Mouse (Mus musculus) embryonic facial prominence, embryonic 15.5 days (tissue): ENCODE measurements at regions not wholly inside any gene's neighbourhood (a gene's known extent, or its start where the extent isn't known, plus 50 kb on each side); places are given as distances from the start of the nearest gene placed in this dataset.

Source experiments
- ATAC-seq: fragments of 200-750 bp; cut with Nextera tagmentation; 2 replicates; pipeline ENCODE4 v1.8.0; 2017; ENCODE audit warnings: low read depth, moderate TSS enrichment; ENCODE audit not compliant: insufficient number of reproducible peaks, low FRiP score, low TSS enrichment
- H3K27ac ChIP-seq: fragments of 300-500 bp; sonication (generic); replicated peaks from 2 replicates; pipeline ENCODE4 v1.5.1; 2015; ENCODE audit warnings: mild to moderate bottlenecking, inconsistent platforms
- H3K27me3 ChIP-seq: fragments of 300-500 bp; sonication (generic); 2 replicates; pipeline ENCODE4 v1.6.1; 2015; ENCODE audit warnings: inconsistent platforms
- H3K36me3 ChIP-seq: fragments of 300-500 bp; sonication (generic); 2 replicates; pipeline ENCODE4 v1.6.1; 2015; ENCODE audit warnings: mild to moderate bottlenecking, inconsistent platforms
- H3K4me1 ChIP-seq: fragments of 300-500 bp; sonication (generic); 2 replicates; pipeline ENCODE4 v1.6.1; 2015; ENCODE audit warnings: inconsistent platforms
- H3K4me2 ChIP-seq: fragments of 300-500 bp; sonication (generic); replicated peaks from 2 replicates; pipeline ENCODE4 v1.6.1; 2015; ENCODE audit warnings: mild to moderate bottlenecking, inconsistent platforms
- H3K4me3 ChIP-seq: fragments of 300-500 bp; sonication (generic); replicated peaks from 2 replicates; pipeline ENCODE4 v1.5.1; 2015; ENCODE audit warnings: mild to moderate bottlenecking, inconsistent platforms
- H3K9ac ChIP-seq: fragments of 300-500 bp; sonication (generic); 2 replicates; pipeline ENCODE4 v1.6.1; 2015; ENCODE audit warnings: inconsistent platforms
- H3K9me3 ChIP-seq: fragments of 300-500 bp; sonication (generic); replicated peaks from 2 replicates; pipeline ENCODE4 v1.6.1; 2016; ENCODE audit warnings: inconsistent platforms
- WGBS: fragments of 180-500 bp; shearing (Covaris S2); methylation state at CpG from one replicate; pipeline ENCODE4 v1.1.7; 2015; 5-methylcytosine and 5-hydroxymethylcytosine counted together

DNA sequence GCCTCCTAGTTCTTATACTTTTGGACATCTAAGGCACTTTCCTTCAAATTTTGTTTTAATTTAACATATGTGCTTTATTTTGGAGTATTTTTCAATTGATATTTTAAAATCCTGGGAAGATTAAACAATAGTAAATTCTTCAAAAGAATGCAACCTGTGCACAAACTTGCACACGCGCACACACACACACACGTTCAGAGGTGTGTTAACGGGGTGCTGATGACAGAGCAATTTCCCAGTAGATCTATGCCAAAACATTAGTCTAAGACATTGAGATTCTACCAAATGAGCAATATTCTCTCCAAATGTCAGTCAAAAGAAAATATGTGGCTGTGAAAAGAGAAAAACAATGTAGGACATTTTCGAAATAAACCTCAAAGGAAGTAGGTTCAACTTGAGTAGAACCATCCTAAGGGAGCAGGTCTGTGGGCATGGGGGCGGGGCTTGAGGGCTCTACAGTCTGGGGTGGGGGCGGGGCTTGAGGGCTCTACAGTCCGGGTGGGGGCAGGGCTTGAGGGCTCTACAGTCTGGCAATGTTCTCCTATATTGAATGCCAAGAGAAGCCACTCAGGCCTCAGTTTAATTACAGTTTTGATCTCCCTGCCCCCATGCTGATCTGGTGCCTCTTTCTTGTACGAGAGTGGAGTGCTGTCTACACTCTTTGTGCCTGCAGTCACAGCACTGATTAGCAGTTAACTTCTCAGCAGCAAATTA lies 157.0 kb downstream of the Qdpr start:
- no peaks in the 10 kb centered on the region for H3K36me3 ChIP-seq
- 64% methylated on average over 9 of the region's 9 CpGs for WGBS
- H3K4me3 ChIP-seq, result no peak overlapping the region
- ATAC-seq, result no peak
- H3K4me1 ChIP-seq, result no peaks in the 10 kb centered on the region
- no peak overlapping the region for H3K9ac ChIP-seq
- H3K27me3 ChIP-seq, result no peaks in the 10 kb centered on the region
- no peaks in the 10 kb centered on the region for H3K9me3 ChIP-seq
- H3K27ac ChIP-seq, result no peak overlapping the region
- H3K4me2 ChIP-seq, result no peak overlapping the region

DNA sequence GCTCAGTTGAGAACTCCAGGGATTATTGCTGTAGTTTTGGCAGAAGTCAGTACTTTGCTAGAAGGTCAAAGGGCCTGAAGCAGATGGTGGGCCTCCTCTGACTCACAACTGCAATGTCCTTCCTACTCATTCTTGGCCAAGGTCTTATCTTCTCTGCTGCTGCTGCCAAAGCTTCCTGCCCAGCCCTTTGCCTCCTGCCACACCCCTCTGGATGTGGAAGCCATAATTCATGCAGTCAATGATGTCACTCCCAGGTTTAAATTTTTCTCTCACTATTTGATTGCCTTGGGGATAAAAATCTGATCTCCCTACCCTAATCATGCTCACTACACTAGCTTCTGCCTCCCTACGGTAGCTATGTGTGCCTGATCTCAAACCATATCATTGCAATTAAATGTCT lies 157.7 kb downstream of the Qdpr start:
- H3K4me3 ChIP-seq, result no peak overlapping the region
- no peak; the same call in 1 of the 2 replicates for ATAC-seq
- H3K27ac ChIP-seq, result no peak overlapping the region
- no peaks in the 10 kb centered on the region for H3K9me3 ChIP-seq
- no peak overlapping the region for H3K9ac ChIP-seq
- WGBS, result 51% methylated on average over 1 of the region's 1 CpGs
- H3K4me2 ChIP-seq, result no peak overlapping the region
- no peaks in the 10 kb centered on the region for H3K36me3 ChIP-seq
- H3K4me1 ChIP-seq, result no peaks in the 10 kb centered on the region
- H3K27me3 ChIP-seq, result no peaks in the 10 kb centered on the region

DNA sequence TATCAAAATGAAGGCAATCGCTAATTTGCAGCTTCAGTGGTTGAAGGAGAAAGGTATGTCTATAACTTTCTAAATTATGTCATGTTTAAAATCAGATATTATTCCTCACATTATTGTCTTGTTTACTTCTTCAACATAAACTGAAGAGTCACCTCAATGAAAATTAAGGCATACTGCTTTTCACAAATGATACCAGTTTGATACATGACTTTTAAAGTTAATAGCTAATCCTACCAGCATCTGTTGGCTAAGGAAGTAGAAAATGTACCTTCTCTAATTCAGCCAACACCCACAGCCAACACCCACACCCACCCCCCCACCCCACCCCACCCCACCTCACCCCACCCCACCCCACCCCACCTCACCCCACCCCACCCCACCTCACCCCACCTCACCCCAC lies 158.3 kb downstream of the Qdpr start:
- H3K9ac ChIP-seq, result no peak overlapping the region
- WGBS, result 89% methylated on average over 1 of the region's 1 CpGs
- H3K27me3 ChIP-seq, result no peaks in the 10 kb centered on the region
- no peak overlapping the region for H3K27ac ChIP-seq
- no peak overlapping the region for H3K4me3 ChIP-seq
- H3K9me3 ChIP-seq, result no peaks in the 10 kb centered on the region
- no peak for ATAC-seq
- no peaks in the 10 kb centered on the region for H3K4me1 ChIP-seq
- H3K36me3 ChIP-seq, result no peaks in the 10 kb centered on the region
- H3K4me2 ChIP-seq, result no peak overlapping the region

- Histone ChIP-seq H3K9me3 (no peaks in the 10 kb centered on the region), H3K4me2 (no peak overlapping the region), H3K4me3 (no peak overlapping the region), H3K27ac (no peak overlapping the region), H3K36me3 (no peaks in the 10 kb centered on the region), H3K9ac (no peak overlapping the region), H3K4me1 (no peaks in the 10 kb centered on the region), H3K27me3 (no peaks in the 10 kb centered on the region)
- ATAC-seq, result no peak
- WGBS, result 87% methylated on average over 3 of the region's 3 CpGs
These were observed 158.8 kb downstream of the Qdpr start for GRCm38 (mm10) chr5:45291276-45291675.

GRCm38 (mm10) chr5:45286454-45286853 lies 163.6 kb downstream of the Qdpr start:
- no peak for ATAC-seq
- Histone ChIP-seq H3K9ac (no peak overlapping the region), H3K9me3 (no peaks in the 10 kb centered on the region), H3K4me1 (no peaks in the 10 kb centered on the region), H3K4me2 (no peak overlapping the region), H3K27ac (no peak overlapping the region), H3K36me3 (no peaks in the 10 kb centered on the region), H3K27me3 (no peaks in the 10 kb centered on the region), H3K4me3 (no peak overlapping the region)
- WGBS, result 70% methylated on average over 8 of the region's 8 CpGs

- Histone ChIP-seq H3K4me2 (no peak overlapping the region), H3K27ac (no peak overlapping the region), H3K36me3 (no peaks in the 10 kb centered on the region), H3K9me3 (no peaks in the 10 kb centered on the region), H3K4me1 (no peaks in the 10 kb centered on the region), H3K4me3 (no peak overlapping the region), H3K9ac (no peak overlapping the region), H3K27me3 (no peaks in the 10 kb centered on the region)
- no peak for ATAC-seq
These were observed 165.4 kb downstream of the Qdpr start for GRCm38 (mm10) chr5:45284680-45285079.

- Histone ChIP-seq H3K27ac (0 out of 2 replicates have a peak overlapping the region, but pooled peaks have one; percentile 2), H3K9me3 (no peaks in the 10 kb centered on the region), H3K4me3 (no peak overlapping the region), H3K4me2 (no peak overlapping the region), H3K36me3 (no peaks in the 10 kb centered on the region), H3K27me3 (no peaks in the 10 kb centered on the region), H3K9ac (no peak overlapping the region), H3K4me1 (no peaks in the 10 kb centered on the region)
- no peak for ATAC-seq
- WGBS, result 52% methylated on average over 2 of the region's 2 CpGs
These were observed 166.1 kb downstream of the Qdpr start for GRCm38 (mm10) chr5:45283908-45284415.

- Histone ChIP-seq H3K4me2 (no peak overlapping the region), H3K27me3 (no peaks in the 10 kb centered on the region), H3K4me1 (no peaks in the 10 kb centered on the region), H3K27ac (no peak overlapping the region), H3K9ac (no peak overlapping the region), H3K4me3 (no peak overlapping the region), H3K9me3 (no peaks in the 10 kb centered on the region), H3K36me3 (no peaks in the 10 kb centered on the region)
- 45% methylated on average over 9 of the region's 9 CpGs for WGBS
- ATAC-seq, result no peak
These were observed 167.7 kb downstream of the Qdpr start for GRCm38 (mm10) chr5:45282207-45282930.

DNA sequence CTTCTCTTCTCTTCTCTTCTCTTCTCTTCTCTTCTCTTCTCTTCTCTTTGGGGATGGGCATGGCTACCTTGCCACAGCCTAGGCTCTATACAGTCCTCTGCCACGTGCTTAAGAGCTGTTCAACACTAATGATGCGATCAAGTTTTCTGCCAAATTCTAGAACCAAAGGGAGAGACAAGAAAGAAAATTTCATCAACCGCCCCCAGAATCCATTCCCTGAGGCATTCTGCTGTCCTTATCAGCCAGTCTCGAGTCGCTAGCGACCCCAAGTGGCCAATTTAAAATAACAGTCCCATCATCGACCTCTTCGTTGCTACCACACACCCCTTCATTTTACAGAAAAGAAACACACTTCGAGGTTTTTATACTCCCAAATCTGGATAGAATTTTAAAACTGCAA lies 171.5 kb downstream of the Qdpr start:
- 2% methylated on average over 9 of the region's 9 CpGs for WGBS
- no peaks in the 10 kb centered on the region for H3K4me1 ChIP-seq
- H3K9me3 ChIP-seq, result no peaks in the 10 kb centered on the region
- peak; percentile 51; the same call in 1 of the 2 replicates for ATAC-seq
- no peak overlapping the region for H3K9ac ChIP-seq
- H3K27me3 ChIP-seq, result no peaks in the 10 kb centered on the region
- no peaks in the 10 kb centered on the region for H3K36me3 ChIP-seq
- peak overlapping the region; percentile 55 for H3K4me2 ChIP-seq
- H3K4me3 ChIP-seq, result peak overlapping the region; percentile 37
- H3K27ac ChIP-seq, result no peak overlapping the region

DNA sequence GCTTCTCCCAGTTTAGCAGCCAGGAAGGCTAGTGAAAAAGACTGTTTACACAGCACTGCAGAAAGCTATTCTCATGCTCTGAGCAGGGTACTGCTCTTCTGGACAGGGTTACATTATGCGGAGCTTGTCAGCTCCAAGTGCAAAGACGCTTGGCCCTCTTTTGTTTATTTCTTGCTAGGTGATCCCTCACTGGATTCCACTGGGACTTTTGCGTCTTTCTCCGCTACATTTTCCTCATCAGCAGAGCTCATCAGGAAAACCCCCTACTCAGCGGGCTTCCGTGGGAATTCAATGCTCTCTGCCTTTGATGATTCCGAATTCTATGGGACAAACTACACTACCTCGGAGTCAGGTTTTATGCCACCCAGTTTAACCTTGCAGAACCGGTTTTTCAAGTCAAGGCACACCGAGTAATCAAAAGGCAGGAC lies 172.0 kb downstream of the Qdpr start:
- Histone ChIP-seq H3K9me3 (no peaks in the 10 kb centered on the region), H3K4me1 (no peaks in the 10 kb centered on the region), H3K27ac (0 out of 2 replicates have a peak overlapping the region, but pooled peaks have one; percentile 44), H3K27me3 (no peaks in the 10 kb centered on the region), H3K9ac (no peak overlapping the region), H3K4me2 (peak overlapping the region; percentile 55), H3K36me3 (no peaks in the 10 kb centered on the region), H3K4me3 (peak overlapping the region; percentile 37)
- 1% methylated on average over 10 of the region's 10 CpGs for WGBS
- ATAC-seq, result peak; percentile 39; the same call in 1 of the 2 replicates

DNA sequence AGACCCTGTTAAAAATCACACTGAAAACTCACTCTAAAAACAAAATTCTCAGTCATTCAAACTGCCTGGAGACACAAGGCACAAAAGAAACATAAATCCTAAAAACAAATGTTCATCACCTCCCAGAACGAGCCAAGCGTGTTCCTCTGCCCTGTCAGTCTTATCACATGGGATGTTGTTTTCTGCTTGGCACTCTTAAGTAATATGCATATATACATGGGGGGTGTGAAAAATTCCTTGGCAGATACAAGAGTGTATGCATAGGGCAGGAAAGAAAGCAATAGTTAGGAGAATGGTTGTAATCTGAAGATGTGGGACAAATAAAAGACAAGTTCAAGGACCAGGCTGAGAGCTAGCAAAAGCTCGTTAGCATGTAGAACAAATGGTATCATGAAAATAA lies 179.4 kb downstream of the Qdpr start:
- Histone ChIP-seq H3K27me3 (no peaks in the 10 kb centered on the region), H3K27ac (no peak overlapping the region), H3K9ac (no peak overlapping the region), H3K4me1 (no peaks in the 10 kb centered on the region), H3K4me2 (no peak overlapping the region), H3K9me3 (no peaks in the 10 kb centered on the region), H3K36me3 (no peaks in the 10 kb centered on the region), H3K4me3 (no peak overlapping the region)
- ATAC-seq, result no peak
- WGBS, result 73% methylated on average over 3 of the region's 3 CpGs
